Mouse (Mus musculus) bone marrow macrophage, adult 2 months (primary cell): ENCODE data around the gene Fxyd7. TPM values are rescaled to one million over a fixed set of nuclear protein-coding genes. Genes with fewer than 3 reads are reported as not detected.

ENCODE experiments used
- H3K27ac ChIP-seq: 2 replicates; pipeline ENCODE4 v1.5.1; 2012; ENCODE audit warnings: low read depth, low read length; ENCODE audit not compliant: insufficient read depth
- H3K4me1 ChIP-seq: 2 replicates; pipeline ENCODE4 v1.6.1; 2012; ENCODE audit warnings: low read length; ENCODE audit not compliant: control insufficient read depth, insufficient read depth
- H3K4me3 ChIP-seq: 2 replicates; pipeline ENCODE4 v1.5.1; 2012; ENCODE audit warnings: mild to moderate bottlenecking, low read length, moderate library complexity; ENCODE audit not compliant: insufficient read depth
- CTCF ChIP-seq: IDR thresholded peaks from 2 replicates; pipeline ENCODE4 v1.5.1; 2012; ENCODE audit warnings: low read depth, mild to moderate bottlenecking, low read length, moderate library complexity
- POLR2A ChIP-seq: IDR thresholded peaks from 2 replicates; pipeline ENCODE4 v1.6.1; 2012; ENCODE audit warnings: mild to moderate bottlenecking, low read depth, low read length, borderline replicate concordance
- polyA plus RNA-seq: library from polyadenylated mRNA; stranded (reverse); fragments of >200 nt; gene quantifications from 2 replicates; pipeline ENCODE4 v1.2.4, GENCODE M21; 2012; ENCODE audit not compliant: missing spikeins, insufficient read depth, insufficient read length

Gene Fxyd7
- polyA plus RNA-seq, 1 experiment, result not detected

DNA sequence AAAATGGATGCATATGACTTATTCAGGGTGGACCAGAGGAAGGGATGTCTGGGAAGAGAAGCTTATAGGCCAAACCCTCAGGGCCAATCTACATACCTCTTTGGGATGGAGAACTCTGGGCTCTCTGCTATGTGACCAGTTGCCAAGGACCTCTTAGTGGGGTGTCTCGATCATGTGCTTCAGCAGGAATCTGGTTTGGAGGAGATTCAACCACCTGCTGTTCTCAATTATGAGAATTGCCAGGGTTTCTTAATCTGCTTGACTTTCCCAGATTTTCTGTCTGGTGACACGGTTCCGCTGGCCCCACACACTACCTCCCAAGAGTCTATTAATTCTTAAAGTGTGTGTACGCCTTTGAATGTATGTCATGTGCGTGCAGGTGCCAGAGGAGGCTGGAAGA lies 57.3 kb downstream of the Fxyd7 start:
- TF ChIP-seq CTCF (no peak), POLR2A (no peak)
- H3K4me1 ChIP-seq, result peaks cover 23% of the 10 kb centered on the region
- no peak overlapping the region for H3K4me3 ChIP-seq
- H3K27ac ChIP-seq, result no peak overlapping the region

Other genes with a start within 250 kb of the Fxyd7 start
- gene Ffar2, start 227.7 kb downstream of the Fxyd7 start, polyA plus RNA-seq, result not detected in 2 replicates
- not detected in 2 replicates for gene Ffar3, start 195.3 kb downstream of the Fxyd7 start, polyA plus RNA-seq
- not detected in 2 replicates for gene Ffar1, start 189.9 kb downstream of the Fxyd7 start, polyA plus RNA-seq
- gene Cd22, start 171.1 kb downstream of the Fxyd7 start, polyA plus RNA-seq, result 6.8 and 8.0 TPM in 2 replicates
- gene Mag, start 136.6 kb downstream of the Fxyd7 start, polyA plus RNA-seq, result 2.5 and 3.7 TPM in 2 replicates
- not detected in 2 replicates for gene Hamp2, start 126.8 kb downstream of the Fxyd7 start, polyA plus RNA-seq
- not detected in 2 replicates for gene Hamp, start 107.4 kb downstream of the Fxyd7 start, polyA plus RNA-seq
- gene Usf2, start 94.7 kb downstream of the Fxyd7 start, polyA plus RNA-seq, result 208 and 246 TPM in 2 replicates
- 29.2 and 32.1 TPM in 2 replicates for gene Lsr, start 78.0 kb downstream of the Fxyd7 start, polyA plus RNA-seq
- gene Fam187b, start 77.7 kb downstream of the Fxyd7 start, polyA plus RNA-seq, result 4.6 and 7.3 TPM in 2 replicates
- 1,886 and 2,039 TPM in 2 replicates for gene Fxyd5, start 9.0 kb downstream of the Fxyd7 start, polyA plus RNA-seq
- gene Fxyd1, start 5.7 kb upstream of the Fxyd7 start, polyA plus RNA-seq, result not detected in 2 replicates
- 0.27 and 0.78 TPM in 2 replicates for gene Lgi4, start 7.9 kb upstream of the Fxyd7 start, polyA plus RNA-seq
- gene Fxyd3, start 25.2 kb upstream of the Fxyd7 start, polyA plus RNA-seq, result 0.91 TPM in 1 of 2 replicates, not detected in the other
- gene Hpn, start 63.8 kb upstream of the Fxyd7 start, polyA plus RNA-seq, result 30.9 and 39.0 TPM in 2 replicates
- gene Scn1b, start 75.5 kb upstream of the Fxyd7 start, polyA plus RNA-seq, result 30.7 and 33.7 TPM in 2 replicates
- gene Gramd1a, start 104.4 kb upstream of the Fxyd7 start, polyA plus RNA-seq, result 63.6 and 99.3 TPM in 2 replicates
- gene Scgb2b2, start 239.0 kb upstream of the Fxyd7 start, polyA plus RNA-seq, result not detected in 2 replicates
- gene Scgb1b2, start 240.4 kb upstream of the Fxyd7 start, polyA plus RNA-seq, result not detected in 2 replicates